Mouse (Mus musculus) heart, postnatal 25 days (tissue): Measurements from ENCODE around the gene Ercc2. TPM values are rescaled to one million over a fixed set of nuclear protein-coding genes. Genes with fewer than 3 reads are reported as not detected.

Experiments
- DNase-seq: peaks from one replicate; pipeline ENCODE4 v3.0.0; 2022; ENCODE audit warnings: low spot score
- intact Hi-C: fragments of 180-260 bp; cut with DNase I; formaldehyde crosslinking; loops from one replicate; pipeline ENCODE4 v1.15.1; 2025
- microRNA-seq: library from miRNA; unstranded; fragments of <30 nt; microRNA quantifications from one replicate; pipeline ENCODE4 v1.2.0, GENCODE M21; 2022
- total RNA-seq, 2 experiments: library from RNA; stranded (reverse); gene quantifications; 2 replicates each; pipeline ENCODE4 v1.2.3; 2021

Ercc2 gene
- total RNA-seq, 2 experiments from 2014 or later = 10.8 to 12.6 TPM

DNA sequence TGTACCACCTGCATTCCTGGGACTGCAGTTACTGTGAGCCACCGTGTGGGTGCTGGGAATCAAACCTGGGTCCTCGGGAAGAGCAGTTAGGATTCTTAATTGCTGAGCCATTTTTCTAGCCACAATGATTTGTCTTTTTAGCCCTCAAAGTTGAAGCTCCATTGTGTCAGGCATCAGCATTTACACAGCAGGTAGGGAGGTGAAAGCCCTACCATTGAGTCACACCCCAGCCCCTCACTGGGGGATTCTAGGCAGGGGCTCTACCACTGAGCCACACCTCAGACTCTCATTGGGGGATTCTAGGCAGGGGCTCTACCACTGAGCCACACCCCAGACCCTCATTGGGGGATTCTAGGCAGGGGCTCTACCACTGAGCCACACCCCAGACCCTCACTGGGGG lies 54.5 kb downstream of the Ercc2 start:
- DNase-seq = no peak
- intact Hi-C loops = no loop called here

DNA sequence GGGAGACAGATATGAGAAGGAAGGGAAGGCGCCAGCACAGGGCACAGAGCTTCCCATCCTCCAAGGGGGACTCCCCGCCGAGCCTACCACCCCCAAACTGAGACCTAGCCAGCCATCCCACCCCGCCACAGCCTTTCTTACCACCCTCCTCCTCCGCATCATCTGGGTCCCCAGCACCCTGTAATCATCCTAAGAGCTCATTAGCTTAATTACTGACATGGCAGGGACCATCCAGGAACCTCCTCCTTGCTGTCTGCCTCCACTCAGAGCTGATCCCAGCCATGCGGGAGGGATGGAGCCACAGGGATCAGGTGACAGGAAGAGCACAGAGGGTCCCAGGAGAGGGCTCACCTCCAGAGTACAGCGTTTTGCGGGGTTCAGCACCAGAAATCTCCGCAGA lies 55.2 kb downstream of the Ercc2 start:
- DNase-seq = no peak
- intact Hi-C loops = no loop called here

DNA sequence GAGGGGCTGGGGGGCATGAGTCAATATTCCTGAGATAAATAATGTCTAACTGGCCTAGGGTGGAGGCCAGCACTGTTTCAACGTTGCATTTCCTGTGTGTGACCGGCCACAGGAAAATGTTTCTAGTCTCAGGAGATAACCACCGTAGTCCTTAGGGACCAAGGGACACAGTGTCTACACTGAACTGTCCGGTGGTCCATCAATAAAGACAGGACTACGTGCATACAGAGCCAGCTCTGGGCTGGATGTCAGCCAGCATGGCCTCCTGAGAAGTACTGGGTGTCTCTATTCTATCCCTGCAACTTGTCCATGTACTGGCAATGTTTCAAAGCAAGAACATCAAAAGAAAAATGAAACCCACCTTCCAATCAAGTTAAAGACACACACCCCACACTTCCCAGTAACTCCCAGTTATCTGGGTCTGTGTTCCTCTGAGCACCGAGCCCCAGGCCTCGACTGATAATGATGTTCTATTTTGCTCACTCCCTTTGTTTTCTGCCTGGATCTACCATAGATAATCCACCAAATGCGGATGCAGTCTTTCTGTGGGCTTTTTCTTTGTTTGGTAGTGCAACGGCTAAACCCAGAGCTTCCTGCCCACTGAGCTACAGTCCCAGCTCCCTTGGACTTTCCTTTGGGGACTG lies 59.8 kb downstream of the Ercc2 start:
- DNase-seq = no peak
- intact Hi-C loops = no loop called here

DNA sequence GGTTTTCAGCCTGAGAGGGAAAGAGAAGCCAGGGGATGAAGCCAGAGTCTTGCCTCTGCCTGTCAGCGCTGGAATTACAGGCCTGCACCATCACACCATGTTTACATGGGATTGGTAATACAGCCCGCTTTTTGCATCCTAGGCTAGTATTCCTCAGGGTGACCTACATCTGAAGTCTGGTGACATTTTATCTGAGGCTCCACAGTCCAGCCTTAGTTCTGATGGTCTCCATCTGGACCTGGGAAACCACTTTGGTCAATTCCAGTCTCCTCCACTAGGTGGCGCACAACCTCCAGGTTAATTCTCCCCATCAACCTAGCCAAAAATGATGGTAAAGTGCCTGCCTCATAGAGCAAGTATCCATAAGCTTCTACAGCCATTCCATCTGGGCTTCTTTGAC lies 61.5 kb downstream of the Ercc2 start:
- intact Hi-C loops = no loop called here

DNA sequence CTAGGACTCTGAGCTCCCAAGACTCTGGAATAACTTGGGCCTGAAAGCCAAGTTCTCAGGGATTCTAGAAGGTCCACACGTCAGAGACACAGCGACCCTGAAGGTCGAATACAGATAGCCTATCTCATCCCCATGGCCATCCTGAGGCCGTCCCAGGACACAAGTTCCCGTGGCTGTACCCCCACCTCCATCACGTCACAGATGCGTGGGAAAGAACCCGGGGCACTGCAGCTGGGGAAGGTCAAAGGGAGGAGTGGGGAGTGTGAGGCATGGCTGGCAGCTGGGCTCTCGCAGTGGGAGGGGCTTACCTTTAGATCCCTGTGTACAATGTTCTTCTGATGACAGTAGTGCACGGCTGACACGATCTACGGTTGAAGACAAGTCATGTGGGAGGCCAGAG lies 63.0 kb downstream of the Ercc2 start:
- no peak for DNase-seq
- intact Hi-C loops = no loop called here

More for the DNA sequence above, 61.5 kb downstream of the Ercc2 start:
- peak; percentile 52 for DNase-seq

Small RNA genes lying within 50 kb of the gene (microRNA-seq; reads per million reads assigned to microRNA genes)
- gene Mir343 = not detected

Other genes starting within 250 kb of the Ercc2 start
- gene Qpctl, start 232.7 kb upstream of the Ercc2 start, total RNA-seq = 1 to 10 TPM; 4.6 to 5.1 TPM
- gene Snrpd2, start 232.3 kb upstream of the Ercc2 start, total RNA-seq = 10 to 100 TPM; 67.8 to 71.0 TPM
- under 1 TPM; 0.21 to 0.22 TPM for gene Gipr, start 215.9 kb upstream of the Ercc2 start, total RNA-seq
- 10 to 100 TPM; 37.1 to 37.8 TPM for gene Eml2, start 205.6 kb upstream of the Ercc2 start, total RNA-seq
- 1 to 10 TPM; 8.6 to 9.4 TPM for gene Gpr4, start 169.5 kb upstream of the Ercc2 start, total RNA-seq
- 10 to 100 TPM; 57.6 to 59.3 TPM for gene Opa3, start 153.7 kb upstream of the Ercc2 start, total RNA-seq
- gene Vasp, start 110.2 kb upstream of the Ercc2 start, total RNA-seq = 10 to 100 TPM; 35.7 to 39.4 TPM
- gene Ppm1n, start 101.9 kb upstream of the Ercc2 start, total RNA-seq = not detected
- 100 to 1,000 TPM; 124 to 136 TPM for gene Rtn2, start 99.4 kb upstream of the Ercc2 start, total RNA-seq
- gene Fosb, start 72.0 kb upstream of the Ercc2 start, total RNA-seq = under 1 TPM; 0.59 to 0.81 TPM
- 10 to 100 TPM; 40.7 to 45.1 TPM for gene Ercc1, start 37.2 kb upstream of the Ercc2 start, total RNA-seq
- 1 to 10 TPM; 9.1 to 9.7 TPM for gene Cd3eap, start 22.5 kb upstream of the Ercc2 start, total RNA-seq
- gene Ppp1r13l, start 22.3 kb upstream of the Ercc2 start, total RNA-seq = 10 to 100 TPM; 36.5 to 40.5 TPM
- under 1 TPM; 0.23 to 0.31 TPM for gene Klc3, start 22.1 kb downstream of the Ercc2 start, total RNA-seq
- 1,000 to 10,000 TPM; 4,463 to 5,048 TPM for gene Ckm, start 22.8 kb downstream of the Ercc2 start, total RNA-seq
- 10 to 100 TPM; 22.3 to 24.3 TPM for gene Mark4, start 76.8 kb downstream of the Ercc2 start, total RNA-seq
- 1 to 10 TPM; 1.2 to 1.3 TPM for gene Exoc3l2, start 81.3 kb downstream of the Ercc2 start, total RNA-seq
- gene Bloc1s3, start 126.4 kb downstream of the Ercc2 start, total RNA-seq = 1 to 10 TPM; 2.3 to 2.4 TPM
- gene Trappc6a, start 126.4 kb downstream of the Ercc2 start, total RNA-seq = 10 to 100 TPM; 35.6 to 35.9 TPM
- not detected for gene Nkpd1, start 135.8 kb downstream of the Ercc2 start, total RNA-seq
- gene Ppp1r37, start 181.1 kb downstream of the Ercc2 start, total RNA-seq = 10 to 100 TPM; 48.0 to 52.3 TPM
- gene Zfp296, start 195.3 kb downstream of the Ercc2 start, total RNA-seq = under 1 TPM; 0.28 to 0.49 TPM
- 10 to 100 TPM; 44.6 to 45.6 TPM for gene Gemin7, start 195.6 kb downstream of the Ercc2 start, total RNA-seq
- gene Clasrp, start 222.5 kb downstream of the Ercc2 start, total RNA-seq = 10 to 100 TPM; 14.5 to 20.5 TPM
- 1 to 10 TPM; 7.3 to 7.6 TPM for gene Relb, start 247.4 kb downstream of the Ercc2 start, total RNA-seq